Mouse (Mus musculus) ES-E14 (cell line): ENCODE data around the gene 2410015M20Rik. TPM values are rescaled to one million over a fixed set of nuclear protein-coding genes. Genes with fewer than 3 reads are reported as not detected.

ENCODE experiments used
- DNase-seq: peaks from one replicate; pipeline ENCODE4 v3.0.0-alpha.2; 2013; ENCODE audit warnings: low read depth, low spot score
- H3K27ac ChIP-seq: 2 replicates; pipeline ENCODE4 v1.5.1; 2012; ENCODE audit warnings: low read depth, mild to moderate bottlenecking, low read length, moderate library complexity, mixed read lengths; ENCODE audit not compliant: poor library complexity, insufficient read depth, severe bottlenecking
- H3K36me3 ChIP-seq: 2 replicates; pipeline ENCODE4 v1.6.1; 2012; ENCODE audit warnings: mild to moderate bottlenecking, low read length, moderate library complexity, mixed read lengths; ENCODE audit not compliant: control insufficient read depth, poor library complexity, insufficient read depth, severe bottlenecking
- H3K4me1 ChIP-seq, 2 experiments: fragments of 150-350 bp in 1 of 2; sonication (generic) in 1 of 2; 2 replicates each; pipeline ENCODE4 v1.6.1; 2012; ENCODE audit warnings: low read length in 2 of 2, mild to moderate bottlenecking in 1 of 2, mixed read lengths in 1 of 2; ENCODE audit not compliant: control insufficient read depth in 2 of 2, insufficient read depth in 2 of 2, poor library complexity in 1 of 2
- H3K4me3 ChIP-seq, 2 experiments: fragments of 150-350 bp in 1 of 2; sonication (generic) in 1 of 2; 2 replicates each; pipeline ENCODE4 v1.5.1; 2012; ENCODE audit warnings: low read length in 2 of 2, low read depth in 1 of 2, mild to moderate bottlenecking in 1 of 2, mixed read lengths in 1 of 2; ENCODE audit not compliant: insufficient read depth in 1 of 2, poor library complexity in 1 of 2, severe bottlenecking in 1 of 2
- H3K9ac ChIP-seq: 2 replicates; pipeline ENCODE4 v1.6.1; 2012; ENCODE audit warnings: low read depth, mild to moderate bottlenecking, low read length, mixed read lengths; ENCODE audit not compliant: poor library complexity, insufficient read depth, severe bottlenecking
- H3K9me3 ChIP-seq: fragments of 150-350 bp; sonication (generic); 2 replicates; pipeline ENCODE4 v1.6.1; 2012; ENCODE audit warnings: low read depth, mild to moderate bottlenecking, low read length; ENCODE audit not compliant: control insufficient read depth, insufficient read depth
- CHD2 ChIP-seq: IDR thresholded peaks from 2 replicates; pipeline ENCODE4 v1.6.1; 2014; ENCODE audit warnings: mild to moderate bottlenecking, low read depth, low read length, inconsistent platforms
- HCFC1 ChIP-seq: IDR thresholded peaks from 2 replicates; pipeline ENCODE4 v1.6.1; 2012; ENCODE audit warnings: low read length, inconsistent platforms, borderline replicate concordance; ENCODE audit not compliant: insufficient read depth
- MAFK ChIP-seq: IDR thresholded peaks from 2 replicates; pipeline ENCODE4 v1.6.1; 2014; ENCODE audit warnings: mild to moderate bottlenecking, low read depth, low read length, inconsistent platforms; ENCODE audit not compliant: insufficient read depth
- ZC3H11A ChIP-seq: IDR thresholded peaks from 2 replicates; pipeline ENCODE4 v1.6.1; 2012; ENCODE audit warnings: low read depth, mild to moderate bottlenecking, inconsistent platforms, low read length, borderline replicate concordance
- ZNF384 ChIP-seq: IDR thresholded peaks from 2 replicates; pipeline ENCODE4 v1.6.1; 2012; ENCODE audit warnings: low read depth, low read length, inconsistent platforms
- in situ Hi-C, 2 experiments: fragments of 600-800 bp; cut with MboI; formaldehyde crosslinking; loops; one replicate each; pipeline ENCODE4 v1.15.1; 2025; ENCODE audit warnings: low sequenced_read_pairs in 2 of 2, inconsistent platforms in 1 of 2; ENCODE audit not compliant: unreplicated experiment in 2 of 2
- total RNA-seq: library from RNA; depleted of rRNA; stranded (reverse); fragments of 300-350 nt; gene quantifications from 2 replicates; pipeline ENCODE4 v1.2.3, GENCODE M21; 2012

The 2410015M20Rik gene
- total RNA-seq, 1 experiment, result 236 TPM

GRCm38 (mm10) chr17:56566918-56567317 lies 42.7 kb downstream of the 2410015M20Rik start:
- H3K4me3 ChIP-seq, result no peak overlapping the region
- no peak for DNase-seq
- H3K9me3 ChIP-seq, result no peaks in the 10 kb centered on the region
- H3K36me3 ChIP-seq, result peaks cover 92% of the 10 kb centered on the region
- in situ Hi-C loops, result no loop called here
- H3K27ac ChIP-seq, result no peak overlapping the region
- TF ChIP-seq ZNF384, result no peak
- no peak for TF ChIP-seq ZC3H11A
- TF ChIP-seq MAFK, result no peak
- no peak for TF ChIP-seq HCFC1
- TF ChIP-seq CHD2, result no peak
- H3K4me1 ChIP-seq, result peaks cover 0 to 3% of the 10 kb centered on the region in 2 experiments; a peak in 1 of 4 replicates
- H3K9ac ChIP-seq, result no peak overlapping the region; the same call in 1 of the 2 replicates

GRCm38 (mm10) chr17:56566293-56566692 lies 43.3 kb downstream of the 2410015M20Rik start:
- Histone ChIP-seq H3K4me1 (peaks cover 0 to 3% of the 10 kb centered on the region in 2 experiments; a peak in 1 of 4 replicates), H3K4me3 (peak overlapping the region in 1 of 2 experiments; percentile 1; a peak in 1 of 4 replicates), H3K36me3 (peaks cover 93% of the 10 kb centered on the region), H3K9ac (peak overlapping the region; percentile 14; the same call in 1 of the 2 replicates), H3K27ac (no peak overlapping the region), H3K9me3 (no peaks in the 10 kb centered on the region)
- no peak for DNase-seq
- in situ Hi-C loops, result no loop called here
- TF ChIP-seq HCFC1, result no peak
- no peak for TF ChIP-seq MAFK
- no peak for TF ChIP-seq ZNF384
- no peak for TF ChIP-seq CHD2
- TF ChIP-seq ZC3H11A, result no peak

- H3K27ac ChIP-seq, result no peak overlapping the region
- H3K4me1 ChIP-seq, result no peaks in the 10 kb centered on the region
- peaks cover 60% of the 10 kb centered on the region for H3K36me3 ChIP-seq
- H3K9ac ChIP-seq, result no peak overlapping the region
- H3K9me3 ChIP-seq, result no peaks in the 10 kb centered on the region
- TF ChIP-seq ZC3H11A (no peak), HCFC1 (no peak), CHD2 (no peak), MAFK (no peak), ZNF384 (no peak)
- in situ Hi-C loops, result no loop called here
- DNase-seq, result no peak
- H3K4me3 ChIP-seq, result no peak overlapping the region
Measured at GRCm38 (mm10) chr17:56561866-56562265, 47.7 kb downstream of the 2410015M20Rik start.

GRCm38 (mm10) chr17:56560131-56560530 lies 49.4 kb downstream of the 2410015M20Rik start:
- no peaks in the 10 kb centered on the region for H3K9me3 ChIP-seq
- H3K9ac ChIP-seq, result no peak overlapping the region
- peaks cover 43% of the 10 kb centered on the region for H3K36me3 ChIP-seq
- TF ChIP-seq ZC3H11A, result no peak
- no peak for TF ChIP-seq HCFC1
- TF ChIP-seq CHD2, result no peak
- TF ChIP-seq MAFK, result no peak
- no peak for TF ChIP-seq ZNF384
- no peak for DNase-seq
- H3K4me3 ChIP-seq, result no peak overlapping the region
- no peaks in the 10 kb centered on the region; a peak in 1 of 4 replicates for H3K4me1 ChIP-seq
- H3K27ac ChIP-seq, result no peak overlapping the region
- in situ Hi-C loops, result no loop called here

GRCm38 (mm10) chr17:56559386-56559785 lies 50.2 kb downstream of the 2410015M20Rik start:
- no peak for TF ChIP-seq MAFK
- TF ChIP-seq CHD2, result no peak
- TF ChIP-seq HCFC1, result no peak
- TF ChIP-seq ZC3H11A, result no peak
- no peak for TF ChIP-seq ZNF384
- in situ Hi-C loops, result loop anchor here in 1 of 2 experiments (10.0 kb wide), 1 partner anchor 205 kb away; no protein-coding TSS in a partner anchor
- peaks cover 36% of the 10 kb centered on the region for H3K36me3 ChIP-seq

More at GRCm38 (mm10) chr17:56559386-56559785, 50.2 kb downstream of the 2410015M20Rik start:
- Histone ChIP-seq H3K4me1 (peaks cover 0 to 7% of the 10 kb centered on the region in 2 experiments; a peak in 2 of 4 replicates), H3K9me3 (no peaks in the 10 kb centered on the region), H3K27ac (no peak overlapping the region), H3K4me3 (no peak overlapping the region), H3K9ac (no peak overlapping the region)
- DNase-seq, result no peak
